Mouse (Mus musculus) urinary bladder, adult 2 months (tissue): ENCODE measurements around the gene Raly. TPM values are rescaled to one million over a fixed set of nuclear protein-coding genes. Genes with fewer than 3 reads are reported as not detected.

Experiments
- DNase-seq: peaks from one replicate; pipeline ENCODE4 v3.0.0; 2022; ENCODE audit warnings: low spot score
- polyA plus RNA-seq: library from polyadenylated mRNA; depleted of rRNA; stranded (reverse); fragments of >200 nt; gene quantifications from 2 replicates; pipeline ENCODE4 v1.2.3, GENCODE M21; 2012; rRNA removed

Gene Raly
- polyA plus RNA-seq: 196 and 218 TPM in 2 replicates

- peak; percentile 93 for DNase-seq
Observed at GRCm38 (mm10) chr2:154790656-154791483, at the start of gene Raly, which contains the start of gene a. Raly (plus strand) TSS chr2:154791096. a (plus strand) TSS chr2:154791402.

- DNase-seq: no peak
Observed at GRCm38 (mm10) chr2:154742911-154743819, 47.7 kb upstream of the Raly start.

- DNase-seq: no peak
Observed at GRCm38 (mm10) chr2:154743915-154744314, 47.0 kb upstream of the Raly start.

GRCm38 (mm10) chr2:154748383-154748782 is 42.5 kb upstream of the Raly start:
- no peak for DNase-seq

- DNase-seq: no peak
Observed at GRCm38 (mm10) chr2:154749046-154750036, 41.6 kb upstream of the Raly start.

GRCm38 (mm10) chr2:154751924-154752323 is 39.0 kb upstream of the Raly start:
- no peak for DNase-seq

- no peak for DNase-seq
Observed at GRCm38 (mm10) chr2:154754068-154754560, 36.8 kb upstream of the Raly start.

GRCm38 (mm10) chr2:154755791-154756190 is 35.1 kb upstream of the Raly start:
- DNase-seq: no peak

GRCm38 (mm10) chr2:154757691-154758090 is 33.2 kb upstream of the Raly start:
- DNase-seq: no peak

GRCm38 (mm10) chr2:154758454-154758853 is 32.4 kb upstream of the Raly start:
- no peak for DNase-seq

GRCm38 (mm10) chr2:154763226-154763625 is 27.7 kb upstream of the Raly start:
- DNase-seq: no peak

GRCm38 (mm10) chr2:154764828-154765497 is 25.9 kb upstream of the Raly start:
- no peak for DNase-seq

- no peak for DNase-seq
Observed at GRCm38 (mm10) chr2:154765554-154766008, 25.3 kb upstream of the Raly start.

GRCm38 (mm10) chr2:154767051-154767450 is 23.8 kb upstream of the Raly start:
- DNase-seq: no peak

GRCm38 (mm10) chr2:154769930-154770329 is 21.0 kb upstream of the Raly start, which contains the start of gene Gm14214:
Gm14214 (minus strand) TSS chr2:154770030.
- DNase-seq: no peak

- DNase-seq: no peak
Observed at GRCm38 (mm10) chr2:154771604-154772003, 19.3 kb upstream of the Raly start.

GRCm38 (mm10) chr2:154774032-154774431 is 16.9 kb upstream of the Raly start:
- no peak for DNase-seq

- no peak for DNase-seq
Observed at GRCm38 (mm10) chr2:154776496-154776895, 14.4 kb upstream of the Raly start.

GRCm38 (mm10) chr2:154779648-154780047 is 11.2 kb upstream of the Raly start:
- DNase-seq: no peak

GRCm38 (mm10) chr2:154782361-154782760 is 8.5 kb upstream of the Raly start:
- DNase-seq: no peak
